Mouse (Mus musculus) kidney, adult 9 months (tissue): Measurements from ENCODE around the gene Arhgap5.
"Not testable (repeated sequence)": the region's sequence is repeated elsewhere in the genome, so short reads cannot be mapped to it uniquely, and the experiment has no call there.

Experiments used
- DNase-seq: peaks from one replicate; pipeline ENCODE4 v3.0.0; 2022

The Arhgap5 gene

DNA sequence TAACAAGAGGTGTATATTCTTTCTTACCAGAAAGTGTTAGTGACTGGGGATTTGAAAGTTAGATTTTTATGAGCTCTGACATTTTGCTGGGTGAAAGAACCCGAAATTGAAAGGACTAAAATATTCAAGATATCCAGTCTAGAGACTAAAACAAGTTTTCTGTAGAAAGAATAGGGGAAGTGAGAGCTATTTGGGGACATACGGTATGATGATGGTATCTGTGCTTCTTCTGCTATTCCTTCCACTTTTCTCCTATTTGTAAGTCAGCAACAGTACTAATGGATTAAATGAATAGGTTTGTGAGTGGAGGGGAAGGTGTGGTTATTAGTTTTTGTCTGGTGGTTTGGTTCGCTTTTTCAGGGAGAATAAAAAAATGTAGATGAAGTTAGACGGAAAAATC lies 37.5 kb downstream of the Arhgap5 start:
- DNase-seq = no peak

GRCm38 (mm10) chr12:52544532-52544931 lies 40.8 kb downstream of the Arhgap5 start:
- no peak for DNase-seq

DNA sequence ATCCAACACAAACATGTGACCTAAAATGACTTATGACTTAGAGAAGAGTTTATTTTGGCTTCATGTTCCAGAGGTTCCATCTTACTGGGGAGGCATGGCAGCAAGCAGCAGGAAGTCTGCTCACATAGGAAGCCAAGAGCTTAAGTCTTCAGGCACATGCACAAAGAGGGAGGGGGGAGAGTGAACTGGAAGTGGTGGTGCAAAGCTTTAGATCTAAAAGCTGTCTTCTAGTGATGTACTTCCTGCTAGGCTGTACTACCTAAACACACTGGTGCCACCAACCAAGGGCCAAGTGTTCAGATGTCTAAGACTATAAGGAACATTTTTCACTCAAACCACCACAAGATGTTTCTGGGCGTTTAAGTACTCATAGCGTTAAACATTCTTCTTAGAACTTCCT lies 48.3 kb downstream of the Arhgap5 start:
- peak; percentile 7 for DNase-seq

DNA sequence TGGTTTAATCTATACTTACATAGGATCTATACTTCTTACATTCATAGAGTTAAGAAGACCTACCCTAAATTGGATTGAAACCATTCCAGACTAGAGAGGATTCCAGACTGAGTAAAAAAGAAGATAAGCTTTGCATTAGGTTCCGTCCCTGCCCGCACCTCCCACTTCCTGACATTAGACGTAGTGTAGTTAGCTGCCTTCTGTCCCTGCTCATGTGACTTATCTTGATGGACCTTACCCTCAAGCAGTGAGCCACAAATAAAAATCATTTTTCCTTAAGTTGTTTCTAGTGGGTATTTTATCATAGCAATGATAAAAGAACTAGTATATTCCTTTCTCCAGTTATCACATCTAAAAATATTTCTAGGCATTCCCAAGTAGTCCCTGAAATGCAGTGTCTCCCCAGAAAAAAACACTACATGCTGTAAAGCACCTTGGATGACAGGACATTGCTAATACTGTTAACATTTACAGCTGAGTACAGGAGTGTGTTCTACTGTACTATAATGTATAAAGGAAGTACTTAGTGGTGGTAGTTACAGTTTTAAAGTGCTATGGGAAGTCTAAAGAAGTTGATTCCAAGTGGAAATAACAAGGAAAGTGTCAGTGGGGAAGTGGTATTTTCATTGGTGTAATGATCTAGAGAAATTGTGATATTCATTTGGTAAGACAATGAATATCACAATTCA lies 51.6 kb downstream of the Arhgap5 start:
- no peak for DNase-seq

- no peak for DNase-seq
Measured at GRCm38 (mm10) chr12:52565654-52566053, 61.9 kb downstream of the Arhgap5 start.

DNA sequence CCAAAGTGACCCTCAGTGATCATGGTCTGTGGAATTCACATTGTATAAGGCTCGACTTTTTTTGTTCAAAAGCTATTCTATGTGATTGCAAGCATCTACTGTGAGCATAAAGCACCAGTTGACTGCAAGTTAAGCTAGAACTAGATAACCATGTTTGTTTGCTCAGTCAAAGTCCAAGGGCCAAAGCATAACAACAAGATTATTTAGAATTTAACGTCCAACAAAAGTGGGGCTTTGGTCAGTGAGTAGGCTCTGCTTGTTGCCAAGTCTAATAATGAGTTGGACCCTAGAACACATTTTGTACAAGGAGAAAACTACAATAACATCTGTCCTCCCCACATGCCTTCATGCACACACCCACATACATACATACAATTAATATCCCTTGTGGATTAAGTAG lies 69.6 kb downstream of the Arhgap5 start:
- no peak for DNase-seq

- not testable (repeated sequence) for DNase-seq
Measured at GRCm38 (mm10) chr12:52586466-52586865, 82.7 kb downstream of the Arhgap5 start.

- no peak for DNase-seq
Measured at GRCm38 (mm10) chr12:52587473-52588010, 83.8 kb downstream of the Arhgap5 start.

DNA sequence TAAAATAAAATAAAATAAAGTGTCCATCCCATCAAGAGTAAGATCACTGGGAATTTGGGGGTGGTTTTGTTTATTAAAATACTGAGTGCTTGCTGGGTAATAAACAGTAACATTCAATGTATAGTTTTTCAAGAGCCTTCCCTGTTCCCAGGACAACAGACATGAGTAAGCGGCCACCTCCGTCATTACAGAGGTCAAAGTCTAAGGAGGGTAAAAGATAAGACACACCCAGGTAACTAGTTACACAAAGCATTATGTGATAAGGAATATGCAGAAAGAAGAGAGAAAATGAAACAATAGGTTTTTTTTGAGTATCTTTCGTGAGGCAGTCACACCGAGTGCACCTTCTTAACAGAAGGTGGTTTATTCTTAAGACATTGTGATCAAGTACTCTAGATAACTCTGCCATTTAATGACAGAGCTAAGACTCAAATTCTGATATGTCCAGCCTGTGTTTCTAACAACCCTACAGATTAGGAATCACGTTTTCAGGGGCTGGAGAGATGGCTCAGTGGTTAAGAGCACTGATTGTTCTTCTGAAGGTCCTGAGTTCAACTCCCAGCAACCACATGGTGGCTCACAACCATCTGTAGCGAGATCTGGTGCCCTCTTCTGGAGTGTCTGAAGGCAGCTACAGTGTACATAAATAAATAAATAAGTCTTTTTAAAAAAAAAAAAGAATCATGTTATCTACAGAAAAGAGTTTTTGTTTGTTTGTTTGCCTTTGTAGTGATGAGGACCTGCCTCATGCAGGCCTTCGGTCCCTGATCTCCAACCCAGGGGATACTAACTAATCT lies 91.8 kb downstream of the Arhgap5 start:
- DNase-seq = no peak

- DNase-seq = peak; percentile 71
Measured at GRCm38 (mm10) chr12:52602471-52602870, 98.7 kb downstream of the Arhgap5 start.

DNA sequence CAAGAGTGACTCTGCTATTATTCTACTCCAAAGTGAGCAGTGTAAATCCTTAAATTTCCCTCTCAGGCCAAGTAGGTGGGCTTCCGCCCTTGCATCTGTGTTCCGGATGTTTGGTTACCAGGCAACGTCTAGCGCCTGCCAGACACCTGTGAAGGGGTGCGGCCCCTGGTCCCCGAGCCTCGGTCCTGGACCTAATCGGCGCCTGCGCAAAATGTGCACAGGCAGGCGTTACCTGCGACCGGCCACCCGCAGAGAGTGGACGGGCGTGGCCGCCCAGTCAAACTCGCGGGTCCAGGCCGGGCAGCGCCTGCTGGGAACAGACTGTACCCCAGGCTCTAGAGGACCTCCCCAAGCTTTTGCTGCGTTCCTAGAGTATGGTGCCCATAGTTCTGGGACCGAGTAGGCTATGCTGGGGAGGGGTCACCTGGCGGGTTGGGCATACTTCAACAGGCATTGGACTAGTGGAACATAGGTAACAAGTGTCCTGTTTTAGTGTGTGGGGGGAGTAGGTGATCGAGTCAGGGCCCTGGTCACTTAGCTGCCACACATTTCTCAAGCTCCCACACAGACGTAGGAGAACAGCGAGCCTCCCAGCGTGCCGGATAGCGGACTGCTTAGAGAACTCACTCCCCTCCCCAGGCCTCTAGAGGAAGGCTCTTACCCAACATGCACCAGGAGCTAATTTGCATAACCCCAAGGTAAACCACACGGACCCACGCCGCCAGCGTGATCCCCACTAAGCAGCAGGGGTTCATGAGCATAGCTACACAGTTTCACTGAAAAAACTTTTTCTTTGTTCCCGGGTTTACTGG lies 99.3 kb downstream of the Arhgap5 start:
- DNase-seq = peak; percentile 91

DNA sequence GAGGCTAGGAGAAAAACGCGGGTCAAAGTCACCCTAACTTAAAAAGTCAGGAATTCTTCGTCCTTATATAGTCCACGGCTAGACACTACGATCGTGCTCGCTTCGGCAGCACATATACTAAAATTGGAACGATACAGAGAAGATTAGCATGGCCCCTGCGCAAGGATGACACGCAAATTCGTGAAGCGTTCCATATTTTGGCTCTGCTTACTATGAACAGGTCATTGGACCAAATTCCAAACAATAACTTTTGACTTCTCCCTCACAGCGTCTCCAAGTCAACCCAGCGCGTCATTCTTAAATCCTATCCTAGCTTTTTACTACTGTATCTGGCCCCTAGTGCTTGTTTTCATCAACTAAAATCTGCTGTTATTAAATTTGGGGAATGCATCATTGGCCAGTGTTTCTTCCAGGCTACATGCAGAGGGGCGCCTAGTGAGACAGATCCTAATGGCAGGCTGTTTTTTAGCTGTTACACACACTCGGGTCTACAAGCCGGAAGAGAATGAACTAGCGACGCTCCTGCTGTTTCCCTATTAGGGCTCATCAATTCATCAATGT lies 100.0 kb downstream of the Arhgap5 start:
- DNase-seq = peak; percentile 92

- DNase-seq = peak; percentile 95
Measured at GRCm38 (mm10) chr12:52604256-52604991, 100.7 kb downstream of the Arhgap5 start.

DNA sequence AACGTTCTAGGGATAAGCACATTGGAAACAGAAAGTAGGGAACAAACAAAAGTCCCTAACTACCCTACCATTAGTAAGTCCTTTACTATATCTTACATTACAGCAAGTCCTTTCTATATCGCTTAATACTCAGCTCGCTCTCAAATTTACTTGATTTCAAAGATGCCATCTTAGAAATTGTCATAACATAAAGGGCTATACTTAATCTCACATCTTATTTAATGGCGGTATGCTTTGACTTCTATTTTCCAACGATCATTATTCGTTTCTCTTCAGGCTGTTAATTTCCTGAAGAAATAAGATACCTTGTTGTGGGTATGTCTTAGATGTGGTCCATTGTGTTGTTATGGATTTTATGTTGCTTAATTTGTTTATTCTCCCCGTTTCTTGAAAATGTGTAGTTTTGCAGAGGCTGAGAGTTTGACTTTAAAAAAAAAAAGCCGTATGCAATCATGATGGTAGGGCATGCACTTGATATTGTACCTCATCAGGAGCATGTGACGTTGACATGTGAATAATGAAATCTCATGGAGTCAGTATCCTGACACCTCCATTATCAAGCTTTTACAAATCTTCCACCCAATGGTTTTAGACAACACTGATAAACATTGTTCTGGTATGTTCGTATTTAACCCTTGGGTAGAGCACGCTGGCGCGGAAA lies 101.3 kb downstream of the Arhgap5 start:
- peak; percentile 13 for DNase-seq

- no peak for DNase-seq
Measured at GRCm38 (mm10) chr12:52607411-52607810, 103.6 kb downstream of the Arhgap5 start.

DNA sequence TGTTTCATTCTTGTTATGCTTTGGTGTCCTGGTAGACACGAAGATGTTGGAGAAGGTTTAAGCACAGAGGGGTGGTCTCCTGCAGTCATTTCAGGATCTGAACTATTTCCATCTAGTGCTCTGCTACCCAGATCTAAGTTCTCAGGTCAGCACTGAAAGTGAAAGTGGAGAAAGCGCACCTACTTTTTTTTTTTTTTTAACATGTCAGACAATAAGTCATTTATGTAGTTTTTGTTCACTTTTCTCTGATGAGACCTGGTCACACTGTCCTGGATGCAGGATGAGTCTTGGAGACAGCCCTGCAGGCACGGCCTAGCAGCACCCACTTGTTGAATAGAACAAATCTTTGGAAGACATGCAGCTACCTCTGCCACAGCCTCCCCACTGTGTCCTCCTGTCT lies 111.9 kb downstream of the Arhgap5 start:
- DNase-seq = no peak

- DNase-seq = no peak
Measured at GRCm38 (mm10) chr12:52618418-52619040, 114.8 kb downstream of the Arhgap5 start.

GRCm38 (mm10) chr12:52619644-52620043 lies 115.9 kb downstream of the Arhgap5 start:
- no peak for DNase-seq
